Mouse (Mus musculus) embryonic facial prominence, embryonic 10.5 days (tissue): Measurements from ENCODE around the gene Rabgef1. TPM values are rescaled to one million over a fixed set of nuclear protein-coding genes. Genes with fewer than 3 reads are reported as not detected.

Experiments
- DNase-seq: peaks from one replicate; pipeline ENCODE4 v3.0.0-alpha.2; 2017; ENCODE audit warnings: low spot score
- H3K27ac ChIP-seq: fragments of 300-500 bp; sonication (generic); replicated peaks from 2 replicates; pipeline ENCODE4 v1.5.1; 2016; ENCODE audit warnings: mild to moderate bottlenecking
- H3K27me3 ChIP-seq: fragments of 300-500 bp; sonication (generic); replicated peaks from 2 replicates; pipeline ENCODE4 v1.6.1; 2016; ENCODE audit warnings: low read depth, mild to moderate bottlenecking; ENCODE audit not compliant: poor library complexity, severe bottlenecking
- H3K36me3 ChIP-seq: fragments of 300-500 bp; sonication (generic); replicated peaks from 2 replicates; pipeline ENCODE4 v1.6.1; 2016; ENCODE audit warnings: mild to moderate bottlenecking, moderate library complexity
- H3K4me1 ChIP-seq: fragments of 300-500 bp; sonication (generic); 2 replicates; pipeline ENCODE4 v1.6.1; 2016
- H3K4me3 ChIP-seq: fragments of 300-500 bp; sonication (generic); 2 replicates; pipeline ENCODE4 v1.5.1; 2016; ENCODE audit warnings: mild to moderate bottlenecking, moderate library complexity
- H3K9me3 ChIP-seq: fragments of 300-500 bp; sonication (generic); 2 replicates; pipeline ENCODE4 v1.6.1; 2016; ENCODE audit warnings: mild to moderate bottlenecking
- WGBS: fragments of 180-500 bp; shearing (Covaris S2); methylation state at CpG from one replicate; pipeline ENCODE4 v1.1.7; 2016; 5-methylcytosine and 5-hydroxymethylcytosine counted together
- polyA plus RNA-seq: library from polyadenylated mRNA; unstranded; fragments of >200 nt; fragmentation: Nextera tagmentation; extraction: Ambion mirVana; gene quantifications from 2 replicates; pipeline ENCODE4 v1.2.1, GENCODE M21; 2016

Rabgef1 gene
- polyA plus RNA-seq, 1 experiment from 2014 or later = 26.2 TPM

GRCm38 (mm10) chr5:130180362-130180761 lies 8.8 kb downstream of the Rabgef1 start:
- no peak overlapping the region for H3K4me3 ChIP-seq
- no peaks in the 10 kb centered on the region for H3K36me3 ChIP-seq
- DNase-seq = no peak
- 0 out of 2 replicates have a peak, but pooled peaks cover 4% of the 10 kb centered on the region for H3K4me1 ChIP-seq
- H3K9me3 ChIP-seq = no peaks in the 10 kb centered on the region
- no peaks in the 10 kb centered on the region for H3K27me3 ChIP-seq
- 68% methylated on average over 7 of the region's 7 CpGs for WGBS
- no peak overlapping the region for H3K27ac ChIP-seq

- 92% methylated on average over 6 of the region's 6 CpGs for WGBS
- Histone ChIP-seq H3K9me3 (no peaks in the 10 kb centered on the region), H3K27me3 (no peaks in the 10 kb centered on the region), H3K4me1 (0 out of 2 replicates have a peak, but pooled peaks cover 4% of the 10 kb centered on the region), H3K36me3 (no peaks in the 10 kb centered on the region), H3K27ac (no peak overlapping the region), H3K4me3 (no peak overlapping the region)
- DNase-seq = no peak
These were observed 10.3 kb downstream of the Rabgef1 start for GRCm38 (mm10) chr5:130181740-130182540.

DNA sequence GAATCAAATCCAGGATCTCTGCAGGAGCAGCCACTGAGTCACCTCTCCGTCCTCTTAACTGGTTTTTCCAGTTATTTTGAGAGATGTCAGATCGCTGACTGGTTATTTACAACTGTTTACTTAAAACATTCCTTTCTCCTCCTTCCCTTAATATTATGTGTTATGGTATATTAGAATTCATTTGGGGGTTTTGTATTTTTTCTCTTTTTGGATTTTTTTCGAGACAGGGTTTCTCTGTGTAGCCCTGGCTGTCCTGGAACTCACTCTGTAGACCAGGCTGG lies 10.9 kb downstream of the Rabgef1 start:
- 91% methylated on average over 3 of the region's 3 CpGs for WGBS
- Histone ChIP-seq H3K4me1 (0 out of 2 replicates have a peak, but pooled peaks cover 4% of the 10 kb centered on the region), H3K4me3 (no peak overlapping the region), H3K36me3 (peaks cover 2% of the 10 kb centered on the region), H3K27me3 (no peaks in the 10 kb centered on the region), H3K9me3 (no peaks in the 10 kb centered on the region), H3K27ac (no peak overlapping the region)
- no peak for DNase-seq

- no peak overlapping the region for H3K4me3 ChIP-seq
- H3K36me3 ChIP-seq = peaks cover 18% of the 10 kb centered on the region
- no peaks in the 10 kb centered on the region for H3K9me3 ChIP-seq
- no peak for DNase-seq
- no peaks in the 10 kb centered on the region for H3K4me1 ChIP-seq
- no peaks in the 10 kb centered on the region for H3K27me3 ChIP-seq
- no peak overlapping the region for H3K27ac ChIP-seq
- 90% methylated on average over 9 of the region's 9 CpGs for WGBS
These were observed 12.7 kb downstream of the Rabgef1 start for GRCm38 (mm10) chr5:130184193-130184856.

DNA sequence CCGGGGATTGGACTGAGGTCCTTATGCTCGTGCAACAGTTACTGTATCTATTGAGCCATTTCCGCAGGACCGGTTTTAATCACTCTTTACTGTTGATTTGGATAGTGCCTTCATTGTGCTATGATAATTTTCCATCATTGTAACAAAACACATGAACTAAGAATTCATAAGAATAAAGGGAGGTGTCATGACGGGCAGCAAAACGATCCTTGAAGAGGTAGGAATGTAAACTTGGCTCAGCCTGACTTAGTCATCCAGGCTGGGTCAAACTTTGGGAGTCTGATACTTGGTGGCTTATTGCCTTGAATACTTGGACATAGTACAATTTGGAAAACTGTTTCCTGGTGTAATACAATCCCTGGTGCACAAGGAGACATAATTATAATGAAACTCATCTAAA lies 13.7 kb downstream of the Rabgef1 start:
- H3K4me3 ChIP-seq = no peak overlapping the region

GRCm38 (mm10) chr5:130187383-130187782 lies 15.8 kb downstream of the Rabgef1 start:
- 66% methylated on average over 7 of the region's 7 CpGs for WGBS
- peaks cover 47% of the 10 kb centered on the region for H3K36me3 ChIP-seq
- no peaks in the 10 kb centered on the region for H3K9me3 ChIP-seq
- no peak for DNase-seq
- no peak overlapping the region for H3K27ac ChIP-seq
- H3K4me1 ChIP-seq = no peaks in the 10 kb centered on the region
- no peak overlapping the region for H3K4me3 ChIP-seq
- no peaks in the 10 kb centered on the region for H3K27me3 ChIP-seq

More for the DNA sequence above, 13.7 kb downstream of the Rabgef1 start:
- WGBS = 89% methylated on average over 6 of the region's 6 CpGs
- Histone ChIP-seq H3K36me3 (peaks cover 27% of the 10 kb centered on the region), H3K27ac (no peak overlapping the region), H3K27me3 (no peaks in the 10 kb centered on the region), H3K4me1 (no peaks in the 10 kb centered on the region), H3K9me3 (no peaks in the 10 kb centered on the region)
- no peak for DNase-seq

DNA sequence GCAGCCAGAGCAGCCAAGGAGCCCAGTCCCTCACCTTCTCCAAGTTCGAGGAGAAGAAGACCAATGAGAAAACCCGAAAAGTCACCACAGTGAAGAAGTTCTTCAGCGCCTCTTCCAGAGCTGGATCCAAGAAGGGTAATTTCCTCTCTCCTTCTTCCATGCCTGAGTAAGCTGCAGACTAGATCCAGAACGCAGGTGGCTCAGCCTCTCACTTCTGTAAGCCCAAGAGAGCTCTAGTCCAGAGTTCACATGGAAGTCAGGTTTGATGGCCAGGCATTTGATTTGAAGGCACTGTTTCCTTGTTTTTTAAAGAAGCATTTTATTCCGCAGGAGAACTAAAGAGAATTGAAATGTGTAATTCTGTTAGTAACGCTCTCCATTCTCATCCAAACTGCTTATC lies 19.3 kb downstream of the Rabgef1 start:
- Histone ChIP-seq H3K27ac (no peak overlapping the region), H3K4me3 (no peak overlapping the region), H3K27me3 (no peaks in the 10 kb centered on the region), H3K4me1 (peaks cover under 1% of the 10 kb centered on the region; the same call in 1 of the 2 replicates), H3K36me3 (peaks cover 77% of the 10 kb centered on the region), H3K9me3 (no peaks in the 10 kb centered on the region)
- no peak for DNase-seq
- WGBS = 94% methylated on average over 6 of the region's 6 CpGs

DNA sequence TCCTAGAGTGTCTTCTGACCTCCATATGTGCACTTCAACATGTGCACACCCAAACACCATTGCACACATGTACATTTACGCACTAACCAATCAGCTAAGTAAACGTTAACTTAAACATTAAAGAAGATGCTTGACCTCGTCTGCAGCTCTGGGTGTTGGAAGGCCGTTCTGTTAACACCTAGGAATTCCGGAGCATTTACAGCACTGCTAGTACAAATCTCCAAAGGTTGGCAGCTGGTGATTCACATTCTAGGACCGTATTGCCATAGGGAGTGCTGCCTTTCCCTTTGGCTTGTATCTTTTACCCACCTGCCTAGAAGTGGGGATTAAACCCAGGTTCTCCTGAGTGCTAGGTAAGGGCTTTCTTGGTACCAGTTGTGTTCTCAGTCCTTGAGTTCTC lies 20.3 kb downstream of the Rabgef1 start:
- Histone ChIP-seq H3K9me3 (no peaks in the 10 kb centered on the region), H3K27ac (no peak overlapping the region), H3K27me3 (no peaks in the 10 kb centered on the region), H3K4me1 (peaks cover 4% of the 10 kb centered on the region; the same call in 1 of the 2 replicates), H3K4me3 (no peak overlapping the region), H3K36me3 (peaks cover 80% of the 10 kb centered on the region)
- 89% methylated on average over 6 of the region's 6 CpGs for WGBS
- no peak for DNase-seq

GRCm38 (mm10) chr5:130192356-130192944 lies 20.9 kb downstream of the Rabgef1 start:
- Histone ChIP-seq H3K36me3 (peaks cover 81% of the 10 kb centered on the region), H3K4me1 (peaks cover 4% of the 10 kb centered on the region; the same call in 1 of the 2 replicates)
- 81% methylated on average over 2 of the region's 2 CpGs for WGBS

DNA sequence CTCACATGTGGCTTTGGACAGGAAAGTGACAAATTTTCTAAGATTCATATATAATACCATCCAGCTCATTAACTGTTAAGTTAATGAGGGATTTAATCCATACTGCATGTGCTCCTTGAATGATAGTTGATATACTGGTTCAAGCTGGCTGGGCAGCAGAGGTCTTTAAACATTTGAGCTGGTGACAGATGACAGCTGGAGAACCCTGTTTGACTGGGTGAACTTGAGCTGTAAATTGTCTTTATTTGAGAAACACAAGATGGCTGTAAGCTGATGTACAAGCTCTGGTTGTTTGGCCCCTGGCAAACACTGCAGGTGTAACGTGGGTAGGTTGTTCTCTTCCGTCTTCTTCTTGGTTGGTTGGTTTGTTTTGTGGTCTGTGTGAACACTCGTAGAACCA lies 22.2 kb downstream of the Rabgef1 start:
- Histone ChIP-seq H3K36me3 (peaks cover 84% of the 10 kb centered on the region), H3K9me3 (no peaks in the 10 kb centered on the region)
- WGBS = 88% methylated on average over 3 of the region's 3 CpGs

More at GRCm38 (mm10) chr5:130192356-130192944, 20.9 kb downstream of the Rabgef1 start:
- no peak overlapping the region for H3K4me3 ChIP-seq
- H3K27me3 ChIP-seq = no peaks in the 10 kb centered on the region
- no peak overlapping the region for H3K27ac ChIP-seq
- H3K9me3 ChIP-seq = no peaks in the 10 kb centered on the region
- no peak for DNase-seq

GRCm38 (mm10) chr5:130196307-130196706 lies 24.7 kb downstream of the Rabgef1 start:
- WGBS = 91% methylated on average over 1 of the region's 1 CpGs
- Histone ChIP-seq H3K9me3 (no peaks in the 10 kb centered on the region), H3K4me3 (no peak overlapping the region), H3K4me1 (peaks cover 4% of the 10 kb centered on the region; the same call in 1 of the 2 replicates), H3K27ac (no peak overlapping the region), H3K36me3 (peaks cover 84% of the 10 kb centered on the region), H3K27me3 (no peaks in the 10 kb centered on the region)
- DNase-seq = no peak

More for the DNA sequence above, 22.2 kb downstream of the Rabgef1 start:
- peaks cover 4% of the 10 kb centered on the region; the same call in 1 of the 2 replicates for H3K4me1 ChIP-seq
- no peak for DNase-seq
- H3K27ac ChIP-seq = no peak overlapping the region
- no peaks in the 10 kb centered on the region for H3K27me3 ChIP-seq
- no peak overlapping the region for H3K4me3 ChIP-seq

DNA sequence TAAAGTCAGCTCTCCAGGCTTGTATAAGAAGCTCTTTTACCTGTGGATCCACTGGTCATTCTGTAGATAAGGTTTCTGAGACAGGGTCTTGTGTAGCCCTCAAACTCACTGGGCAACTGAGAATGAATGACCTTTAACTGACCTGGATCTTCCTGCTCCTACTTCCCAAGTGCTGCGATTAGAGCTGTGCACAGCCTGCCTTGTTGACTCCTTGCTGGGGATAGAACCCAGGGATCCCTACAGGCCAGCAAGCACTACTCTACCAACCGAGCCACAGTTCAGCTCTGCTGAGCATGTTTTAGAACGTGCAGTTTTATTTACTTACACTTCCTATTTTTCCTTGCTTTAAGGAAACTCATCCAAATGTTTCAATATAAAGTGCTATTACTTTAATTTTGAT lies 25.9 kb downstream of the Rabgef1 start:
- Histone ChIP-seq H3K27me3 (no peaks in the 10 kb centered on the region), H3K36me3 (peaks cover 82% of the 10 kb centered on the region), H3K4me3 (no peak overlapping the region), H3K4me1 (peaks cover 4% of the 10 kb centered on the region; the same call in 1 of the 2 replicates), H3K27ac (no peak overlapping the region), H3K9me3 (no peaks in the 10 kb centered on the region)
- WGBS = 86% methylated on average over 3 of the region's 3 CpGs
- no peak for DNase-seq
